Mouse (Mus musculus) MEL (cell line): ENCODE measurements around the gene Comp.

Source experiments
- CTCF ChIP-seq, 3 experiments: IDR thresholded peaks in 2 of 3; conservative IDR thresholded peaks in 1 of 3; 2 replicates each; pipeline ENCODE4 v1.5.1; 2011 to 2012; ENCODE audit warnings: low read length in 3 of 3, low read depth in 2 of 3, mild to moderate bottlenecking in 2 of 3, improper control_type of control experiment in 1 of 3, inconsistent platforms in 1 of 3, mixed read lengths in 1 of 3, moderate library complexity in 1 of 3; ENCODE audit not compliant: control insufficient read depth in 1 of 3, insufficient read depth in 1 of 3, poor library complexity in 1 of 3, severe bottlenecking in 1 of 3
- ETS1 ChIP-seq: IDR thresholded peaks from 2 replicates; pipeline ENCODE4 v1.6.1; 2012; ENCODE audit warnings: low read depth, mild to moderate bottlenecking, inconsistent platforms, low read length, improper control_type of control experiment, moderate library complexity
- TCF12 ChIP-seq: IDR thresholded peaks from 2 replicates; pipeline ENCODE4 v1.6.1; 2014; ENCODE audit warnings: low read depth, mild to moderate bottlenecking, inconsistent platforms, low read length, improper control_type of control experiment, moderate library complexity
- ZC3H11A ChIP-seq: IDR thresholded peaks from 2 replicates; pipeline ENCODE4 v1.6.1; 2012; ENCODE audit warnings: low read depth, mild to moderate bottlenecking, inconsistent platforms, low read length, improper control_type of control experiment

DNA sequence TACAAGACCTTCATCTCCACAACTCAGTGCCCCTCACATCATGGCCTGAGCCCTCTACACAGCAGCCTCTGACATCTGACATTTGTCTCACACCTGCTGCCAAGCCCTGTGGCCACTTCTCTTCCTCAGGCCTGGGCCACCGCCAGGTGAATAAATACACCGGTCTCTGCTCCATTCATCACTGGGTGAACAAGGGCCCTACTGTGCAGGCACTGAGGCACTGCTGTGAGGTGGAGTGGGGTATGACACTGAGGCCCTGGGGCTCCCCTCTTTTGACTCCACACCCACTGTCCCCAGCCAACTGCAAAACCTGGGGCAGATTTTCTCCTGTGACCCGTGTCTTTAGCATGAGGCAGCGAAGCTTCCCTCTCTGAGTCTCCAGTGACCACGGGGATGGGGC lies 6.8 kb upstream of the Comp start:
- TF ChIP-seq ETS1 (no peak), TCF12 (no peak), ZC3H11A (no peak), CTCF (IDR thresholded peaks at IDR 0.05 in 2 of 3, conservative IDR thresholded peaks at IDR 0.05 in 1 of 3; ENCODE audit: control insufficient read depth in 1 of 3, insufficient read depth in 1 of 3, low read depth in 2 of 3, low read length in 3 of 3, poor library complexity in 1 of 3, severe bottlenecking in 1 of 3) (no peak)
